Mouse (Mus musculus) activated CD4-positive, CD25-positive, alpha-beta regulatory T cell, adult 4 months (primary cell): ENCODE data around the gene Zfp1. TPM values are rescaled to one million over a fixed set of nuclear protein-coding genes. Genes with fewer than 3 reads are reported as not detected.
A peak's percentile ranks its signal among the peaks of the same experiment; 100 is the strongest.

ENCODE experiments used
- ATAC-seq: one replicate; pipeline ENCODE4 v1.8.0; 2017
- polyA plus RNA-seq, 2 experiments: library from polyadenylated mRNA; unstranded; fragments of 100-300 nt; shearing (Covaris generic); gene quantifications; one replicate each; pipeline ENCODE4 v1.2.1; 2017

Gene Zfp1
- polyA plus RNA-seq, 2 experiments from 2014 or later: 28.1 to 33.1 TPM

DNA sequence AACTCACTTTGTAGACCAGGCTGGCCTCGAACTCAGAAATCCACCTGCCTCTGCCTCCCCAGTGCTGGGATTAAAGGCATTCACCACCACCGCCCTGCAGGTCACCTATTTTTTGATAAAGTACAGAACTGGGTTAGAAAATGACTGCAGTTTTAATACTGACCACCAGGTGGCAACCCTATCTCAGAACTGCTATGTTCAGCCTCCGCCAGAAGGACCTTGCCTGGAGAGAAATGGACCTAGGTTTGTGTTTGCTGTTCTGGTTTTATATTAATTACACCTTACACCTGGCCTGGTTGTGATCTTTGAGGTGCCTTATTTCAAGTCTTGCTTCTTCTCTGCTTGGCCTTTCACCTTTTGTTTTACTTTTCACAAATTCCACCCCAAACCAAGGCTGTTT is 34.9 kb downstream of the Zfp1 start:
- ATAC-seq: peak; percentile 78

DNA sequence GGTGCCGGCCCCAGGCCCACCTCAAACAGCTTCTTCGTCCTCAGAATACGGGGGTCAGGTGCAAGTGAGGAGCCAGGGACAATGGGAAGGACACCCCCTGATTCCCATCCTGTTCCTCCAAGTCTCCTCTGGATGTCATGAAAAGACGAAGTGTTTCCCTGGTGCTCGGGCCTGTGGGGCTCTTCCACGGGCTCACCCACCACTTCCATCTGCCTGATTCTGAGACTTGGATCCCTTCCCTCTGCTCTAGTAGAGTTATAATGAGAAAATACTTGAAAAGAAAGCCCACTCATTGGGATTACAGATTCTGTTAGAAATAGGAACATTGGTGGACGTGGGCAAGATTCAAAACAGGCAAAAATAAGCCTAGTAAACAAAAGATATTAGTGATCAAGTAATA is 35.6 kb downstream of the Zfp1 start:
- ATAC-seq: no peak

DNA sequence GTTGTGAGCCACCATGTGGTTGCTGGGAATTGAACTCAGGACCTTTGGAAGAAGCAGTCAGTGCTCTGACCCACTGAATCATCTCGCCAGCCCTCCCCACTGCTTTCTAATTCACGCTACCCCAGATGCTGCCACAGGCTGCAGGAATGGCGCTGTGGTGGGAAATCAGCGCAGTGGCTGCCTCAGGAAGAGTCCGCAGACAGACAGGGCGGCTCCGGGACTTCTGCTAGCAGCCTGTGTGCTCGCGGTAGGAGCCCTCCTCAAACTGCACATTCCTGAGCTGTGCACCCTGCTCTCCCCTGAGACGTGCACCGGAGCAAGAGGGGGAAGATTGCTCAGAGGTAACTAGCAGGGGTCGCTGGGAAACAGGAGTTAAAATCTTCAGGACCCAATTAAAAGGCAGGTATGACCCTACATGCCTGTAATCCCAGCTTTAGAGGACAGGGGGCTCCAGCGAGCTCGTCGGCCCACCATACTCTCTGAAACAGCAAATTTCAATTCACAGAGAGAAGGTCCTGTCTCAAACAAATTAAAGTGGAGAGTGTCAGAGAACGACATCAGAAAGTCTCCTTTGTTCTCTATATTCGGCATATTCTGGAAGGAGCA is 37.3 kb downstream of the Zfp1 start:
- no peak for ATAC-seq

DNA sequence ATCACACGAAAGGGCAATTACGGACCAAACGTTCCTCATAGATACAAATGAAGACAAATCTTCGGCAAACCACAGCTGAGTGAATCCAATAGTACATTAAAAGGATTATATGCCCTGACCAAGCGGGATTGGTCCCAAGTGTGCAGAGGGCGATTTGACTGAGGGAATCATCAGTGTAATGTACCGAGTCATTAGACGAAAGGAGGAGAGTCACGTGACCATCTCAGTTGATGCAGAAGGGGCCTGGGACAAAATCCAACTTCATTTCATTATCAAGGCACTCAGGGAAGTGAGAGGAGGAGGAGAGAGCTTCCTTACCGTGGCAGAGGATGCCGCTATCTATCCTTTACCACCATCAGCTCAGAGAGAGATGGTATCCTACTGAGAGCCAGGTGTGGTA is 38.0 kb downstream of the Zfp1 start:
- ATAC-seq: no peak

DNA sequence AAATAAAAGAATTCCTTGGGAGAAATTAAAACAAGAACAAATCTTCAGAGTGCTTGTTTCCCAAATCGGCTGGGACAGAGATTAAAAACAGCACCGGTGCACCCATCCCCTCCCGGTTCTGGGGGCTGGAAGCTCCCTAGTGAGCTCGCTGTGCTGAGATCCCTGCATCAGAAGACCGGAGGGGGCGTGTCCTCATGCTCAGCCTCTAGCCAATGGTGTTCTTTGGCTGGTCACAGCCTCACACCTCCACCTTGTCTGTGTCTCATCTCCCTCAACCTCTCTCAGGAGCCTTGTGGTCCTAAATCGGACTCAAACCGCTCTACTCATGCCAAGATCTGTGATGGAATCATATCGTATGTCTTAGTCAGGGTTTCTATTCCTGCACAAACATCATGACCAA is 39.3 kb downstream of the Zfp1 start:
- no peak for ATAC-seq

DNA sequence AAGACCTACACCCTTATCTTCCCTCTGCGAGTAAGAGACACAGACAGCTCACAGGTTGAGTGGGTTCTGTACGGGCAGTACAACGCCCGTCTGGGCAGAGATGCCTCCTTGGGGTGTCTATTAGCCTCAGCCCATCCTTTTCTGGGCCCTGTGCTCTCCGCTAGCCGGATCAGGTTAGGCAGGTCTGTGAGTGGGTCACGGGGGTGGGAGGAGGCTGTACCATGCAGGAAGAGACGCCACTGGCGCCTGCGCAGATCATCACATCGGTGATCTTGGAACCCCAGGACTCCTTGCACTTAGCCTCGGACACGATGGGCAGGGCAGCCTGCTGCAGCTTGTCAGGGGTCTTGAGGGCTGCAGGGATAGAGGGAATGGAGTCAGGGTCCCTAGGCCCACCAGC is 43.7 kb downstream of the Zfp1 start:
- no peak for ATAC-seq

DNA sequence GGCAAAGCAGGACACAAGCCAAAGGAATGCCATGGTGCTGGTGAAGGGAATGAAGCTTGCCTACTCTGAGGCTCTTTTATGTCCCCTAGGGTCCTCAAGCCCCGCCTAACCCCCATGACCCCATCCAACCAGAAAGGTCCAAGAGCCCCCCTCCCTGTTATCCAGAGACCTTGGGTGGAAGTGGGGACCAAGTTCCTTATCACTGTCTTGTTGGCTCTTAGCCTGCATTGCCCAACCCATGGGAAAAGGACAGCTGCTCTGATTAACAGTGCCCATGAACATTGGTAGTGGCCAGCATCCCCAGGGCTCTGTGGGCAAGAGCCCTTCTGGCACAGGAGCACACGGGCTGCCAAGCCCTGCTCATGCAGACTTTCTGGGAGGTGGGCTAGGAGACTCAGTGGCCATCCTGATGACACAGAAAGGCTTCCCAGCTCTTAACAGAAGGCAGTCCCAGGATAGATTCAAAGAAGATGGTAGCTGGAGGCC is 47.8 kb downstream of the Zfp1 start, which contains the start of gene Ctrb1:
TSS of gene Ctrb1 (minus strand) at position 51 of the 486 bp plus-strand sequence.
- no peak for ATAC-seq

DNA sequence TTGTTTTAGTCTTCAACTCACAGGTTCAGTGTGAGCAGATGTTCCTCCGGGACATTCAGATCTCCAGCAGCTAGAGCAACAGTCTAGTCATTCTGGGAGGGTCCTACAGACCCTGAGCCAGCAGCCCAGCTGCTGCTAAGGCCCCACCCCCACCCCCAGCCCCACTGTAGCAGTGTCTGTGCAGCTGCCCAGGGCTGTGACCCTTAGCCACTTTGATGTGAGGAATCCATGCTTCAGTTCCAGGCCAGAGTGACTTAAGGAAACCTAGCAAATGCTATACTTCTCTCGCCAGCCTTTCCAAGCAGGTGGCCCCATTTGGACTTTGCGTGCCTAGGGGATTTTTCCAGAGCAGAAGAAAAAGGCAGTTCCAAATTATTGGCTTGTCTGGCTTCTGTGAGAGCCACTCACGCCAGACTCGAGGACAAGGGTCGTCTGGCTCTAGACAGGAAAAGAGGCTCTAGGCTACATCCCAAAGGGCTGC is 50.1 kb downstream of the Zfp1 start:
- ATAC-seq: no peak

DNA sequence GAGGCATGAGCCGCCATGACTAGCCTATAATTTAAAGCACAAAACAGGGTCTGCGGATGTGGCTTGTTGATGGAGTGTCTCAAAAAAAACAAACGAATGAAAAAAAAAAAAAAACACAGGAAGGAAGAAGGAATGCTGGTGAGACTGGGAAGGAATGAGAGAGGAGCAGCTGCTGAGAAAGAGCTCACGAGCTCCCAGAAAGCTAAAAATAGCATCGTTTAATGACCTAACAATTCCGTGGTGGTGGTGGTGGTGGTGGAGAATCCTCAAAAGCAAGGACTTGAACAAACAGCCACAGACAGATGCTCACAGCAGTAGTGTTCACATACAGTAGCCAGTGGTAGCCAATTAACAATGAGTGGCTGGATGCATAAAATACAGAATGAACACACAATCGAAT is 52.2 kb downstream of the Zfp1 start:
- ATAC-seq: no peak

DNA sequence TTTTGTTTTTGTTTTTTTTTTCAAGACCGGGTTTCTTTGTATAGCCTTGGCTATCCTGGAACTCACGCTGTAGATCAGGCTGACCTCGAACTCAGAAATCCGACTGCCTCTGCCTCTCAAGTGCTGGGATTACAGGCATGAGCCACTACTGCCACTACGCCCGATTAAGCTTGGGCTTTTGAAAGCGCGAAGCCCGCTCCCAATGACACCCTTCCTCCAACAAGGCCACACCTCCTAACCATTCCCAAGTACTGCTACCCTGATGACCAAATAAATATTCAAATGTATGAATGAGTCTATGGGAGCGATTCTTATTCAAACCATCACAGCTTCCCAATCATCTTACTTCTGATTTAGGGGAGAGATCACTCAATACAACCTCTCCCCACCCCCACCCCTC is 54.5 kb downstream of the Zfp1 start:
- ATAC-seq: no peak

DNA sequence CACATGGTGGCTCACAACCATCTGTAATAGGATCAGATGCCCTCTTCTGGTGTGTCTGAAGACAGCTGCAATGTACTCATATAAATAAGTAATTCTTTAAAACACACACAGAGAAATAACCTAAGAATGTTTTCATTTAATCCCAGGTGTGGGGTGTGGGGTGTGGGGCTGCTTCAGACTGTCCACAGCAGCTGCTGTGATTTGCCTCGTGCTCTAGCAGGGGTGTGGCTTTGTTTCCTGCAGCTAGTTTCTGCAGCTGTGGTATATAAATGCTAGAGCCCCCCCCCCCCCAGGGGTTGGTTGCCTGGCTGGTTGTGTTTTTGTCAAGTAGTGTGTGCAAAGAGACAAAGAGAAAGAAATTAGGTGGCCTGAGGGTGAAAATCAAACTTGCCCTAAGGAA is 55.8 kb downstream of the Zfp1 start:
- ATAC-seq: no peak

DNA sequence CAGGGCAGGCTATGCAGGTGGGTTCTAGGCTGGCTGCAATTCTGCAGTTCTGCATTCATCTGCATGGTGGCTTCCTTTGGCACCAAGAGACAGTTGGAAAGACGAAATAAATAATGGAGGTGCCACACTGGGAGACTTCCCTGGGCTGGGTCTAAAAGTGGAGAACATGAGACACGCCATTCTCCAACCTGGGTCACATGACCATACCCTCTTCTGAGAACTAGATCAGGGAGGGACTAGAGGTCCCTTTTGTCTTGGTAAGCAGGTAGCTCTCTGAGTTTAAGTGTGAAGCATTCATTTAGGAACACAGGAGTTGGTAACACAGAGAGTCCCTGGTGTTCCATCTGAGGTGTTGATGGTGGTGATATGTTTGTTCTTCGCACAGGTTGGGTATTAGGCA is 57.0 kb downstream of the Zfp1 start:
- ATAC-seq: no peak

DNA sequence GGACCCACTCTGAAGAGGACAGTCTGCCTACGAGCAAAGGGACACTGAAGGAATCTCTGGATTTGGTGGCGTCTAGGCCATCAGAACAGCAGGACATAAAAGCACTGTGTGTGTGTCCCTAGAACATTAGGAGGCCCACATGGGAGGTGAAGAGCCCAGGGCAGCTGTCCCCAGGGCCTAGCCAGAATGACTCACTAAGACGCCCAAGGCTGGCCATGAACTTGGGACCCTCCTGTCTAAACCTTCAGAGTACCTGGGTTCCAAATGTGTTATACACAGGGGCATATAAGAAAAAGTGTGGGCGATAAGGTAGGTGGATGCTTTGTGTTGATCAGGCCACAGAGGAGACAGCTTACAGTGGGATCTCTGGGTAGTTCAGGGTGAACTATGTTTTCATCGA is 57.5 kb downstream of the Zfp1 start:
- no peak for ATAC-seq

DNA sequence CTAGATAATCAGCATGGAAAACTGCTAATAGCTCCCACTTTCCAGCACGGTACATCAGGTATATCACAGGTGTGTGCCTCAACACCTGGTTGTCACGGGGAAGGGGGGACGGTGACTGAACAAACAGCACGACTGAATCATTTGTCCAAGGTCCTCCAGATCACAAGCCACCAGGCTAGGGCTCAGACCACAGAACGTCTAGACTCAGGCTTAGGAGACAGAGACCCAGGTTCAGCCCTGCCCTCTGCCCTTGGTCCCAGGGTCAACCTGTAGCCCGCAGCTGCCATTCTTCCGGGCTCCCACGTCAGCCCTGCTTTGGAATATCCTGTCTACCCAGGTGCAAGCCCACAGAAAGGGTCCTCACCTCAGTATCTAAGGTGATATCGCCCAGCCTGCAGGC is 58.2 kb downstream of the Zfp1 start:
- no peak for ATAC-seq

DNA sequence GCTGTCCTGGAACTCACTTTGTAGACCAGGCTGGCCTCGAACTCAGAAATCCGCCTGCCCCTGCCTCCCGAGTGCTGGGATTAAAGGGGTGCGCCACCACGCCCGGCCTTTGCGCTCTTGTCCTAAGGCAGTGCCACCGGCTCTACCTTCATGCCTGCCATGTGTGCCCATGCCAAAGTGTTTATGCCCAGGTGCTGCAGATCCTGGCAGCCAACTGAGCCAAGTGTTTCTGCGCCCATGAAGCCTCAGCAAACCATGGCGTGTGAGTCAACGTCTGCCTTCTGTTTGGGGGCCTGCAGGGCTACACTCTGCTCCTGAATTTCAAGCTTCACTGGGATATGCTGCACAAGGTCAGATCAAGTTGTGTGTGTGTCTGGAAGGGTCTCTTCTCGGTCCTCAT is 61.4 kb downstream of the Zfp1 start:
- no peak for ATAC-seq

DNA sequence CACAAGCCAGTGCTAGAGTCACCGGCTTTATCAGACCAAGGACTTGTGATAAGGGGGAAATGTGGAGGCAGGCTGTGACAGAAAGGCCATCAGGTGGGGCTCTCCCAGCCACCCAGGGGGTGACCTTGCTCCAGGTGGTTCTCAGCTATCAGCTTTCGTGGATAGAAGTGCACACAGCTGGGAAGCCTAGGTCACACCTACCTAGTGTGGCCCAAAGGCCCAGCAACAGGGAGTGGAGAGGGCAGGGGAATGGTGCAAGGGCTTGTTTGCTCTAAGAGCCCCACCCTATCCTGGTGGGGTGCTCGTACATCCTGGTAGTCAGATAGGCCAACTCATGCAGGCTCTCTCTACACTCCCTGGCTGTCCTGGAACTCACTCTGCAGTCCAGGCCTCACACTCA is 62.0 kb downstream of the Zfp1 start:
- ATAC-seq: no peak

DNA sequence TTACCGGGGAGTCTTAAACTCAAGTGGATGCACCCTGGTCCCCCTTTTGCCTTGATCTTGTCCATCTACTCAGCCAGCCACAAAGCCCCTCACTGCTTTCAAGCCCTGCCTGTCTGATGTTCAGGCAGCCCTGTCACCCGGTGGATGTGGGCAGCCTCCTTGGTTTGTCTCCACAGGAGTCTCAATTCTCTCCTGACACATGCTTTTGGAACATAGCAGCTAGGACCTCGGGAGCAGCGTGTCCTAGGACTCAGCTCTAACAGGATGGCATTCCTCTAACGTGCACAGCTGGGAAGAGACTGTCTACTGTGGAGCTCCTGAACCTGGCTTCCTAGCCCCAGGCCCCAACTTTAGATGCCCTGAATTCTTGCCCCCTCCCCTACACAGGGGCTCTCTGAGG is 62.5 kb downstream of the Zfp1 start:
- no peak for ATAC-seq

DNA sequence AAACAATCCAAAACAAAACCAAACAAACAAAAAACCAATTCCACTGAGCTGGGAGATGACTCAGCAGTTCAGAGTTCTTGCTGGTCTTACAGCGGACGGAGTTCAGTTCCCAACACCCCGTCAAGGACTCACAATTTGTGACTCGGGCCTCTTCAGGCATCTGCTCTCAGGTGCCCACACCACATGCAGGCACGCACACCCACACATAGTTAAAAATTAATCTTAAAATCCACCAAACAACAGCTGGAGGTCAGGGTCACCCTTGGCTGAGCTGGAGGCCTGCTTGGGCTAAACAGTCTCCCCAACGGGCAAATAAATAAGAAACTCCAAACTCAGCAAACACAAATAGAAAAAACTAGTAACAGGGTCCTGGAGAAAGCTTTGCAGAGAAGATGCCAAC is 65.1 kb downstream of the Zfp1 start:
- ATAC-seq: no peak

DNA sequence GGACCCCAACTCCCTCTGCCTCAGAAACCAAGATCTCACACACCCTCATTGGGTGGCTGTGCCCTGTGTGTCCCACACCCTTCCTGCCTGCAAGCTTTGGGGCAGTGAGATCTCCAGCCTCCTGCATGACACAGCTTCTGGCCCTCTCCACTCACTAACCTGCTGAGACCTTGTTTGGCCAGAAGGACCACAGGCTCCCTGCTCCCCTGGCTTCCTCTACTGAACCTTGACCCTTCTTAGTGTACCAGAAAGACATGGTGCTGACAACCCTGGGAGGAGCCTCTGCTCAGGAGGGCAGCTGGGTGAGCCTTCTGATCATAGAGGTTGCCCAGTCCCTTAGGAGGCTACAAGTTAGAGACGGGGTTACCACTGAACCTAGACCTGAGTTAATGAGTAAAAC is 66.0 kb downstream of the Zfp1 start:
- ATAC-seq: no peak

DNA sequence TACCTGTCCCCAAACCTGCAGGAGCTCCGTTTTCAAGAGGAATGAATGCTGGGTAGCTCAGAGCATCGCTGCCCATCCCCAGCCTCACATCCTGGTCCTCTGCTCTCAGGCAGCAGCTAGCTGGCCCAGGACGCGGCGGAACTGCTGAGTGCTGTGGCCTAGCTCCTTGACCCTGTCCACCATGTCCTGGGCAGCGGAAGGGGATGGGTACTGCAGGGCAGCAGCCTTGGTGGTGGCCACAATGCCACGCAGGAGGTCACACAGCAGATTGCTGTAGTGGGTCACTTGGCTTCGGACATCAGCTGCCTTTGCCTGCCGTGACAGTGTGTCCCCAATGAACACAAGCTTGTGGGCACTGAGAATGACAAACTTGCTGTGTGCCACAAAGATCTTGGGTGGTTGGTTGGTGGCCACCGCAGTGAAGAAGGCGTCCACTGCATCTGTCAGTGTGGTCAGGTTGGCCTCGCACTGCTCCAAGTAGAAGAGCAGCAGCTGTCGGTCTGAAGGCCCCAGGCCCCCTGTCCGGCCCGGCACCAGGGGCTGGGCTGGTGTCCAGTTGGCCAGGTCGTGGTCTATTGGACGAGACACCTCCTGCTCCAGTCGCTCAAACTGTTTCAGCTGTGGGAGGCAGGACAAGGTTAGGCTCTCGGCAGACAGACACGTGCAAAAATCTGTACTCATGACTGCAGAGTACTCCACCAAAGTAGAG is 67.7 kb downstream of the Zfp1 start:
- ATAC-seq: no peak

DNA sequence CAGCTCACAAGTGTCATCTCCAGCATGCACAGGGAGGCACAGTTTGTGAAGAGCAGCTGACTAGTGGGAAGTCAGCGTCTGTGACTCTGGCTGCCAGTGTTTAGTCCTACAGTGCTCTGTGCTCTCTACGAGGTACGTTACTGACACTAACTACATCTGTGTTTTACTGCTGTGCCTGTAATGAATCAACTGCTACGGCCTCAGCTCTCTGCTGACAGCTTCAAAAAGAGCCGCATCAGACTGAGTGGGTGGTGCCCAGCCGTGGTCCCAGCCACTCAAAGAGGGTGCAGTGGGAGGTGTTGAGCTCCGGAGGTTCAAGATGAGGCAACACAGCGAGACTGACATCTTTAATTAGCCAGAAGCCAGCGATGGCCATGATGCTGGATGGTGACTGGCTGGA is 68.9 kb downstream of the Zfp1 start:
- ATAC-seq: no peak

DNA sequence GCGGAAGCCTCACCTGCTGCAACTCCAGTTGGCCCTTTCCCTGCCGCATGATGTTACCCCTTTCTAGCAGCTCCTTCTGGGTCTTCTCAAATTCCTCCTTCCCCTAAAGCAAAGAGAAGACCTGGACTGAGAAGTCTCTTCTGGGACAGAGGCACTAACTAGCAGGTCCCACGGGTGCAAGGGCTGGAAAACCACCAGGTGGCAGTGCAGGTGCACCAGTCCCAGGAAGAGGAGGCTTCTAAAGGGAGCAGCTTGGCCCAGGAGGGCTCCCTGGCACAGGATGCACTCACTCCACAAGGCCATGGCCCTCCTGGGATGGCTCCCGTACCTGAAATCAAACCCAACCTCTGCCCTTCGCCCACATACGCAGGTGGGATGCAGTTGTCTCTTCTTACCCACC is 69.4 kb downstream of the Zfp1 start:
- ATAC-seq: peak; percentile 71

DNA sequence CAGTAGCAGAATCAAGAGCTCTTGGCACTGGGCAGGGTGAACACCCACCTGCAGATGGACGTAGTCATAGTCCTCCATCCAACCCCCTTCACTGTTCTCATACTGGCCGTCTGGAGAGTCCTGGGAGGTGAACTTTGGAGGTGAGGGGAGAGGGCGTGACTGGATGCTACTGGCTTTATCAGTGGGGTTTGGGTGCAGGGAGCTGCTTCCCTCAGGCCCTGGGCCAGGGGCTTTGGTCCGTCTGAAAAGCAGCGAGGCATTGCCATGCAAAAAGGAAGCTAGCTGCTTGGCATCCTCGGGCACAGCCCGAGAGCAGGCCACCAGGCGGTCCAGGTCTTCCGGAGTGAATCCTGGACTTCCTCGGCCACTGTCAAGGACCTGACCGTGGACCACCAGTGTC is 70.1 kb downstream of the Zfp1 start:
- no peak for ATAC-seq

DNA sequence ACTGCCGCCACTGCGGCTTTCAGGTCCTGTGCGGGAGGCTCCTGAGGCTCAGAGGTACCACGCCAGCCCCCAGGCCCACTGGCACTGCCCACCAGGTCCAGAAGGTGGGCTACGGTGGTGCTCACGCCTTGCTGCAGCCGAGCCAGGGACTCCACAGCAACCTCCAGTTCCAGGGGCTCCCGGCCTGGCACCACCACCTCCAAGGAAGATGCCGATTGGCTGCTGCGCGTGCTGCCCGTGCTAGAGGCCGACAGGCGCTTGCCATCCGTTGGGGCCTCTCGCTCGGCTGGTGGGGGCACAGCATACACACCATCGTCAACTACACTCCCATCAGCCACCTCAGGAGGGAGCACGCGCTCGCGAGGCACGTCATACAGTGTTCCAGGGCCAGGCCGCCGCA is 70.6 kb downstream of the Zfp1 start:
- ATAC-seq: no peak

DNA sequence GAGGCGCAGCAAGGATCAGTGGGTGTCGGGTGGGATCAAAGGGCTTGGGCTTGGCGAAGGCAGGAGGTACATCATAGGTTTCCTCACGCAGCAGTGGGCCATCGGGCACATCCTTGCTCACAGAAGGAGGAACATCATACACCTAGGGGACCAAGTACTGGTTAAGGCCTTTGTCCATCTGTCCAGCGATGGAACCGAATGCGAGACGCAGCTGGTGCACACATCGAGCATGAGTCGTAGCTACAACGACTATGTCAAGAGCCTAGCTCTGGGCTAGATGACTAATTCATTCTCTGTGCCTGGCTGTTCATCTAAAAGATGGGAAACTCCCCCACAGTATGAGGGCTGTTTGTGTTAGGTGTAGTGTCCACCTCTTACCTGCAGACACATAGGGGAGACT is 71.1 kb downstream of the Zfp1 start:
- ATAC-seq: no peak
